Mouse (Mus musculus) intestine, postnatal 0 days (tissue): ENCODE data around the gene Zfp108. TPM values are rescaled to one million over a fixed set of nuclear protein-coding genes. Genes with fewer than 3 reads are reported as not detected.
A peak's percentile ranks its signal among the peaks of the same experiment; 100 is the strongest.

Experiments used
- ATAC-seq: fragments of 200-750 bp; cut with Nextera tagmentation; 2 replicates; pipeline ENCODE4 v1.8.0; 2017; ENCODE audit warnings: mild to moderate bottlenecking, moderate TSS enrichment, moderate library complexity
- H3K27ac ChIP-seq: fragments of 300-500 bp; sonication (generic); 2 replicates; pipeline ENCODE4 v1.5.1; 2014; ENCODE audit warnings: mild to moderate bottlenecking, low read depth, low read length, moderate library complexity
- H3K27me3 ChIP-seq: fragments of 300-500 bp; sonication (generic); replicated peaks from 2 replicates; pipeline ENCODE4 v1.6.1; 2014; ENCODE audit warnings: low read length, mixed read lengths; ENCODE audit not compliant: control insufficient read depth, insufficient read depth
- H3K36me3 ChIP-seq: fragments of 300-500 bp; sonication (generic); 2 replicates; pipeline ENCODE4 v1.6.1; 2014; ENCODE audit warnings: mild to moderate bottlenecking, moderate library complexity; ENCODE audit not compliant: control insufficient read depth, insufficient read depth
- H3K4me1 ChIP-seq: fragments of 300-500 bp; sonication (generic); replicated peaks from 2 replicates; pipeline ENCODE4 v1.6.1; 2014; ENCODE audit warnings: antibody characterized with exemption, low read length, mixed read lengths; ENCODE audit not compliant: control insufficient read depth, insufficient read depth
- H3K4me2 ChIP-seq: fragments of 300-500 bp; sonication (generic); replicated peaks from 2 replicates; pipeline ENCODE4 v1.6.1; 2014; ENCODE audit warnings: low read depth, mild to moderate bottlenecking, moderate library complexity
- H3K4me3 ChIP-seq: fragments of 300-500 bp; sonication (generic); 2 replicates; pipeline ENCODE4 v1.5.1; 2014; ENCODE audit warnings: low read depth, low read length
- H3K9ac ChIP-seq: fragments of 300-500 bp; sonication (generic); 2 replicates; pipeline ENCODE4 v1.6.1; 2014; ENCODE audit warnings: mild to moderate bottlenecking, low read depth, low read length
- H3K9me3 ChIP-seq: fragments of 300-500 bp; sonication (generic); 2 replicates; pipeline ENCODE4 v1.6.1; 2016; ENCODE audit warnings: mixed run types; ENCODE audit not compliant: control insufficient read depth
- CTCF ChIP-seq: sonication (generic); IDR thresholded peaks from 2 replicates; pipeline ENCODE4 v1.5.1; 2016; ENCODE audit warnings: low read depth, mild to moderate bottlenecking, control low read depth, antibody characterized with exemption, moderate library complexity
- WGBS: fragments of 180-500 bp; shearing (Covaris S2); extraction: QIAGEN DNeasy Blood & Tissue Kit; methylation state at CpG from one replicate; pipeline ENCODE4 v1.1.7; 2014; 5-methylcytosine and 5-hydroxymethylcytosine counted together
- polyA plus RNA-seq: library from polyadenylated mRNA; unstranded; fragments of >200 nt; fragmentation: Nextera tagmentation; extraction: Ambion mirVana; gene quantifications from 2 replicates; pipeline ENCODE4 v1.2.1, GENCODE M21; 2015

Zfp108 gene
- polyA plus RNA-seq, 1 experiment from 2014 or later: 0.98 TPM

DNA sequence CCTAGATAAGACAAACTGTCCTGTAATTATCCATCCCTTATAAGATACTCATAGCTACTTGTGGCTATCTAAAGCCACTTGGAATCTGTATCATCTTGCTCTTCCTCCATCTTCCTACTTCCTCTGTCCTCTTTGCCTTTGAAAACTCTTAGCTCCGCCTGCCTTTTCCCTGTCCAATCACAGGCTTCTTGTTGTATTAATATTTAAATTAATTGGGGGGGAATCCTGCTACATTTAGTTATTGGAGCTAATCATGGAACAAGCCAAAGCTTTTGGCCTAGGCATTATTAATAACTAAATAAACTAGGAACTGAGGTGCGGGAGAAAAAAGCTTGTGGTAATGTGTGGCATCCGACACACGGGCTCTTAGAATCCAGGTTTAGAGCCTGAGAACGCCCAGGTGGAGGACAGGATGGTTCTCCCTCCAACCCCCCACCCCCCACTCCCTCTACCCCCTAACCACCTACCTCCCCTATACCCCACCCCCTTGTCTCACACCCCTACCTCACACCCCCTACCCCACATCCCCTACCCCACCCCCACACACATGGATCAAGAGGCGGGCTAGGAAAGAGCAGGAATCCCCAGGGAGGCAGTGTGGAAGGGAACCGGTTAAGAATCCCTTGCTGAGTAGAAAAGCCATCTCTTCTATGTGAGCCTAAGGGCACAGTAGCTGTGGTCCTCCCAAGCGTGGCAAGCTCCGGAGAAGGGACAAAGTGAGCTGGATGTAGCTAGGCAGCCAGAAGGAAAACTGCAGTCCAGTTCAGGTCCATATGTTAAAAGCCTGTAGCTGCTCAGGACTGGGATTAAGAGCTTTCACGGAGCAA lies 25.6 kb downstream of the Zfp108 start:
- 60% methylated on average over 10 of the region's 10 CpGs for WGBS

DNA sequence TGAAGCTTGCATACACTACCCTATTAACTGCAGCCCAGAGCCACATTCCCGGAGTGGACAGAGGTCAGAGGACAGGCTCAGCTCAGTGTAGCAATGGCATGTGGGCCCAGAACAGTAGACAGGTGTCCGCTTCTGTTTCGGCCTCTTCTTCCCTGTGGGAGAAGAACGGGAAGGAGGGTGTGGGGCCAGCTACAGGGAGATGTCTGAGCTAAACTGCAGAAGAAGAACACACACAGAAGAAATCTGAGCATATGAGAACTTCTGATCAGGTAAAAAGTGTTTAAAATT lies 26.2 kb downstream of the Zfp108 start:
- Histone ChIP-seq H3K4me3 (no peak overlapping the region), H3K36me3 (peaks cover 3% of the 10 kb centered on the region; the same call in 1 of the 2 replicates), H3K27me3 (no peaks in the 10 kb centered on the region), H3K4me2 (no peak overlapping the region), H3K9me3 (no peaks in the 10 kb centered on the region), H3K4me1 (no peaks in the 10 kb centered on the region), H3K9ac (no peak overlapping the region), H3K27ac (no peak overlapping the region)
- 53% methylated on average over 4 of the region's 4 CpGs for WGBS
- no peak for TF ChIP-seq CTCF
- no peak for ATAC-seq

More for the DNA sequence above, 25.6 kb downstream of the Zfp108 start:
- H3K4me3 ChIP-seq: no peak overlapping the region
- H3K27me3 ChIP-seq: no peaks in the 10 kb centered on the region
- H3K27ac ChIP-seq: no peak overlapping the region
- no peaks in the 10 kb centered on the region for H3K9me3 ChIP-seq
- H3K4me1 ChIP-seq: no peaks in the 10 kb centered on the region
- no peak overlapping the region for H3K9ac ChIP-seq
- H3K4me2 ChIP-seq: no peak overlapping the region
- no peak for TF ChIP-seq CTCF
- no peak for ATAC-seq
- H3K36me3 ChIP-seq: peaks cover 4% of the 10 kb centered on the region; the same call in 1 of the 2 replicates

GRCm38 (mm10) chr7:24286090-24286489 lies 31.5 kb downstream of the Zfp108 start:
- H3K9ac ChIP-seq: no peak overlapping the region
- peak; percentile 48 for TF ChIP-seq CTCF
- H3K9me3 ChIP-seq: no peaks in the 10 kb centered on the region
- ATAC-seq: no peak
- WGBS: 53% methylated on average over 4 of the region's 4 CpGs
- H3K27ac ChIP-seq: no peak overlapping the region
- no peaks in the 10 kb centered on the region for H3K4me1 ChIP-seq
- no peak overlapping the region for H3K4me3 ChIP-seq
- peaks cover 2% of the 10 kb centered on the region for H3K36me3 ChIP-seq
- H3K27me3 ChIP-seq: no peaks in the 10 kb centered on the region
- H3K4me2 ChIP-seq: no peak overlapping the region

DNA sequence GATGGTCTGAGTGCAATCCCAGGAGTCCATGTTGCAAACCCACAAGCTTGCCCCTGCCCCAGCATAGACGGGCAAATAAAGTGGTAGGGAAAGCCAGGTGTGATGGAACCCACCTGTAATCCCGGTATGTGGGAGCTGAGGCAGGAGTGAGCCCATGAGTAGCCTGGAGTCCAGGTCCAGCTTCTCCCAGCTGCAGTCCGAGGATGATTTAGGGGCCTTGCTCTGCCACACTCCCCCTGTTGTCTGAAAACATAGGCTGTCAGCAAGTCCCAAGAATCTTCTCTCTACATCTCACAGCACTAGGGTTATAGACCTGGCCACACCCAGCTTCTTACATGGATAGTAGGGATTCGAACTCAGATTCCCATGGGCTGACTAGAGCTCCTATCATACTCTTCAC lies 32.3 kb downstream of the Zfp108 start:
- 74% methylated on average over 4 of the region's 4 CpGs for WGBS
- no peaks in the 10 kb centered on the region for H3K4me1 ChIP-seq
- no peak overlapping the region for H3K4me2 ChIP-seq
- H3K27me3 ChIP-seq: no peaks in the 10 kb centered on the region
- H3K9me3 ChIP-seq: no peaks in the 10 kb centered on the region
- H3K4me3 ChIP-seq: no peak overlapping the region
- no peak for ATAC-seq
- H3K36me3 ChIP-seq: peaks cover 10% of the 10 kb centered on the region
- no peak overlapping the region for H3K27ac ChIP-seq
- no peak overlapping the region for H3K9ac ChIP-seq
- no peak for TF ChIP-seq CTCF

DNA sequence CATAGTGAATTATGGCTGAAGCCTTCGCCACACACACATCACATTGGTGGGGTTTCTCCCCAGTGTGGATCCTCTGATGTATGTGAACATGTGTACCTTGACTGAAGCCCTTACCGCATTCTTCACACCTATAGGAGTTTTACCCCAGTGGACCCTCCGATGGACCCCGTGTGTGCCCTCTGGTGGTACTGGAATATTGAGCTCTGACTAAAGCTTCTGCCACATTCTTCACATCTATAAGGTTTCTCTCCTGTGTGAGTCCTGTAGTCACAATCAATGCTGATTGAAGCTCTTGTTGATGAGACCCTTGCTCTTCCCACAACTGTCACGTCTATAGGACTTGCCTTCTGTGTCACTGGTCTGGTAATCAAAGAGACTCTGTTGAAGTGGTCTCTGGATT lies 33.1 kb downstream of the Zfp108 start:
- no peak for ATAC-seq

DNA sequence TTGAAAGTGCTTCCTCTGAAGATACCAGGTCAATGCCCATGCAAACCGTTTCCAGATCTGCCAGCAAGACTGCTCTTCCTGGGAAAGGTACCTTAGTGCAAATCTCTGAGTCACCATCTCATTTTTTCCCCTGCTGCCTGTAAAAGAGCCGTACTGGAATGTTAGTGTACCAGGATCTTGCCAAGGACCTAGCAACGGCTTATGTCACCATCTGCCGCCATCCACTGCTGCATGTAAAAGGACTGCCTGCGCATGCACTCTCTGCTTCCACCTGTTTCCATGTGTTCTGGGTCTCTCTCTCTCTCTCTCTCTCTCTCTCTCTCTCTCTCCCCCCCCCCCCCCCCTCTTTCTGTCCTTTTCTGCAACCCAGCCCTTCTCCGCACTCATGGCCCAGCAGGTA lies 33.9 kb downstream of the Zfp108 start:
- no peak for ATAC-seq
- H3K9me3 ChIP-seq: no peaks in the 10 kb centered on the region
- H3K4me2 ChIP-seq: no peak overlapping the region
- H3K27ac ChIP-seq: no peak overlapping the region
- no peaks in the 10 kb centered on the region for H3K4me1 ChIP-seq
- H3K36me3 ChIP-seq: peaks cover 20% of the 10 kb centered on the region
- no peak overlapping the region for H3K4me3 ChIP-seq
- H3K9ac ChIP-seq: no peak overlapping the region
- WGBS: 92% methylated on average over 6 of the region's 6 CpGs
- TF ChIP-seq CTCF: no peak
- H3K27me3 ChIP-seq: no peaks in the 10 kb centered on the region

More for the DNA sequence above, 33.1 kb downstream of the Zfp108 start:
- H3K27me3 ChIP-seq: no peaks in the 10 kb centered on the region
- H3K4me3 ChIP-seq: no peak overlapping the region
- H3K4me1 ChIP-seq: no peaks in the 10 kb centered on the region
- 84% methylated on average over 5 of the region's 5 CpGs for WGBS
- TF ChIP-seq CTCF: no peak
- H3K27ac ChIP-seq: no peak overlapping the region
- H3K36me3 ChIP-seq: peaks cover 16% of the 10 kb centered on the region
- no peaks in the 10 kb centered on the region for H3K9me3 ChIP-seq
- H3K4me2 ChIP-seq: no peak overlapping the region
- H3K9ac ChIP-seq: no peak overlapping the region
